Mouse (Mus musculus) adrenal gland, postnatal 10 days (tissue): ENCODE measurements around the gene Pde1b. TPM values are rescaled to one million over a fixed set of nuclear protein-coding genes. Genes with fewer than 3 reads are reported as not detected.

Experiments used
- DNase-seq: peaks from one replicate; pipeline ENCODE4 v3.0.0; 2021; ENCODE audit warnings: mixed read lengths
- total RNA-seq, 2 experiments: library from RNA; stranded (reverse); gene quantifications; 2 replicates each; pipeline ENCODE4 v1.2.3; 2021

Gene Pde1b
- total RNA-seq, 2 experiments from 2014 or later = 5.6 to 9.4 TPM

- no peak for DNase-seq
Measured at GRCm38 (mm10) chr15:103551053-103551452, 48.2 kb downstream of the Pde1b start.

GRCm38 (mm10) chr15:103552096-103552690 lies 49.4 kb downstream of the Pde1b start:
- peak; percentile 68 for DNase-seq

GRCm38 (mm10) chr15:103564981-103565380 lies 62.1 kb downstream of the Pde1b start, which contains the start of gene Glycam1:
TSS of gene Glycam1 (minus strand) at chr15:103565081.
- DNase-seq = no peak

Other genes starting within 250 kb of the Pde1b start
- gene Nfe2, start 244.6 kb upstream of the Pde1b start, total RNA-seq = 1 to 10 TPM; 3.2 to 4.3 TPM
- 100 to 1,000 TPM; 114 TPM for gene Copz1, start 230.3 kb upstream of the Pde1b start, total RNA-seq
- gene Gpr84, start 192.4 kb upstream of the Pde1b start, total RNA-seq = not detected
- gene Zfp385a, start 162.9 kb upstream of the Pde1b start, total RNA-seq = 10 to 100 TPM; 20.1 to 24.2 TPM
- gene Itga5, start 136.3 kb upstream of the Pde1b start, total RNA-seq = 10 to 100 TPM; 38.0 to 38.2 TPM
- not detected for gene Gtsf1, start 72.6 kb upstream of the Pde1b start, total RNA-seq
- gene Gtsf2, start 54.6 kb upstream of the Pde1b start, total RNA-seq = not detected
- 1 to 10 TPM; 6.4 to 7.2 TPM for gene Nckap1l, start 49.2 kb upstream of the Pde1b start, total RNA-seq
- gene Ppp1r1a, start 35.0 kb downstream of the Pde1b start, total RNA-seq = 10 to 100 TPM; 23.0 to 37.4 TPM
- gene Glycam1, start 62.0 kb downstream of the Pde1b start, total RNA-seq = 10 to 100 TPM; 22.6 to 27.0 TPM